Mouse (Mus musculus) subcutaneous adipose tissue, adult 2 months (tissue): ENCODE measurements around the gene Zfp512b. TPM values are rescaled to one million over a fixed set of nuclear protein-coding genes. Genes with fewer than 3 reads are reported as not detected.

Experiments used
- polyA plus RNA-seq: library from polyadenylated mRNA; depleted of rRNA; stranded (reverse); fragments of >200 nt; gene quantifications from 2 replicates; pipeline ENCODE4 v1.2.3, GENCODE M21; 2012; ENCODE audit warnings: low replicate concordance; rRNA removed

The Zfp512b gene
- polyA plus RNA-seq = 43.7 and 126 TPM in 2 replicates

GRCm38 (mm10) chr2:181592231-181593041, at the start of gene Zfp512b:
Zfp512b (minus strand) TSS chr2:181592803.

DNA sequence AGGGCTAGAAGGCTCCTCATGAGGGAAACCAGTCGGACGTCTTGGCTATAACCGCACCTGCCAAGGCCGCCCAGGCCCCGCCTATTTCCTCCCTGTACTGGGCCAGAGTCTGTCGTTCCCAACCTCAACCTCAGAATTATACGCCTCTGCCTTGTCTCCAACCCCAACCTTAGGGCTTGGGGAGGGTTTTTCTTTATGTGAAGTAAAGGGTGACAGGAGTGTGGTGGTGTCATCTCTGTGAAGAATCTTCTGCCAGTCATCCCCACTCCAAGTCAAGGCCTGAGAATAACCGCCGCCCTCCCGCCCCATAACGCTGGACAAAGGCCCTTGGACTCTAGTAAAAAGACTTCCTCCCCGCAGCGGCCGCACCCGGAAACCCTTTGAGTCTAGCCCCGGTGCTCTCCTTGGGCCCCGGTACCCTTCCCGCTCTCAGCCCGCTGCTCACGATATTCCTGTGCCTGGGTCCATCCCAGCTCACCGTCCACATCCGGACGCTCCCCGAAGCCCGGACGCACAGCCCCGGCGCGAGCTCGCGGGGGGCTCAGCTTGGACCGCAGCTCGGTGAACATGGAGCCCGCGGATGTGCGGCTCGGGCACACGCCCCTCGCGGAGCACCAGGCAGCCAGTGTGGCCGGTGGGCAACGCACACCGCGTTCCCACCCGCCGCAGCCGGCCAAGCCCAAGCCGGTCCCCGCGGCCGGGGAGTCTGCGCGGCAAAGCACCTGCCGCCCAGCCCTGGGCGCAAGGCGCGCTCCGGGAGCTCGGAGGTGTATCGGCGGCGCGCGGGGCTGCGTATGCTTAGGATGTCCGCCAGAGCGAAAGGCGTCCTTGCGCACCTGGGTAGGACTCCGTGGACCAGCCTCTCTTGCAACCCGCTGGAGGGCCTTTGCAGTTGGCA, 6.1 kb upstream of the Zfp512b start, which contains the start of gene Samd10:
Samd10 (minus strand) TSS at position 759 of the 898 bp plus-strand sequence.

DNA sequence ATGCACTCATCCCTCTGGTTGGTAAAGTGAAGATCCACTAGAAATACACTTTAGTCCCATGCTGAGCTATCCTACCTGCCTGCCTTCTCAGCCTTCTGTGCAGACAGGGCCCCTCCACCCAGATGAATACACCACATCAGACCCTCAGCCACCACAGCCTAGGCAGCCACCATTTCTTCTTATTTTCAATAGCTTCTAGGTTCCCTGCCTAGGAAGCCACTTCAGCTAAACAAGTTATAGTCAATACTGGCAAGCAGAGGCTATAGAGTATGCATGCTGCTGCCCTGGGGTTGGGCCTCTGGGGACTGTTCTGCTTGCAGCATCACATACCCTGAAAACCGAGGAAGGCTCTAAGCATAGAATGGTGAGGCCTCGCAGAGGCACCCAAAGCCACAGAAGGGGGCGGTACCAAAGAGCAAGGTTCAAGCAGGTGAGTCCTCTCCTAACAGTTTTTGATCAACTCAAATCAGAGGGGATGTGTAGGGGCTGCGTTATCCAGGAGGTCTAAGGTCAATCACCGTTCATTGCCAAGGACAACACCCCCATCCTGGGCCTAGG, 996 bp downstream of the Zfp512b start, which contains the start of gene Prpf6:
Prpf6 (plus strand) TSS at position 341 of the 558 bp plus-strand sequence.

DNA sequence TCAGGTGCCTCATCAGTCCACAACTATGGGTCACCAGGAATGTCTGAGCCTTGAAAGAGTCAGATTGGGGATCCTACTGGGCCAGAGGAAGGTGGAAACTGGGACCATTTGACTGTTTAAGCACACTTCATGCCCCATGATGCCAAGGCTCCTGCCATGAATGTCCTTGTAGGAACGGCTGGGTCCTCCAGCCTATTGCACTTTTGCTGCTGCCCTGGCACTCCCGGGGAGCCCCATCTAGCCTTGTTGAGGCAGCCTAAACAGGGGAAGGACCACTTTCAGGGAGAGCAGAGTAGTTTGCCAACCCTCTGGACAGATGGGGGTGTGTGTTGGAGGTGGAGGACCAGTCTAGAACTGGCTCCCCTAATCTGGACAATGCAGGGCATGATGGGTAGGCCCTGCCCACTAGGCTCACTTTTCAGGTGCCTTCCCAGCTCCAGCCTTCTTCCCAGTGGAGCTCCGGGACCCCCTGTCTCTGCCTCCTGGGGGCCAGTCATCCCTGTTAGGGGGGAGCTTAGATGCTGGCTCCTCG, 8.1 kb downstream of the Zfp512b start, which contains the start of gene Uckl1:
Uckl1 (minus strand) TSS at position 482 of the 532 bp plus-strand sequence.

Other genes with a start within 250 kb of the Zfp512b start
- 34.1 and 66.0 TPM in 2 replicates for gene Zgpat, start 227.9 kb downstream of the Zfp512b start, polyA plus RNA-seq
- gene Arfrp1, start 227.4 kb downstream of the Zfp512b start, polyA plus RNA-seq = 40.8 and 63.9 TPM in 2 replicates
- 42.7 and 88.5 TPM in 2 replicates for gene Lime1, start 212.7 kb downstream of the Zfp512b start, polyA plus RNA-seq
- 15.9 and 17.4 TPM in 2 replicates for gene Zbtb46, start 133.4 kb downstream of the Zfp512b start, polyA plus RNA-seq
- gene Abhd16b, start 99.6 kb downstream of the Zfp512b start, polyA plus RNA-seq = 0.09 TPM in 1 of 2 replicates, not detected in the other
- 66.8 and 68.3 TPM in 2 replicates for gene Tpd52l2, start 95.7 kb downstream of the Zfp512b start, polyA plus RNA-seq
- 84.6 and 85.6 TPM in 2 replicates for gene Dnajc5, start 72.3 kb downstream of the Zfp512b start, polyA plus RNA-seq
- gene Uckl1, start 7.9 kb downstream of the Zfp512b start, polyA plus RNA-seq = 127 and 167 TPM in 2 replicates
- 19.6 and 30.6 TPM in 2 replicates for gene Prpf6, start 935 bp downstream of the Zfp512b start, polyA plus RNA-seq
- 5.7 and 18.6 TPM in 2 replicates for gene Samd10, start 6.4 kb upstream of the Zfp512b start, polyA plus RNA-seq
- 0.18 TPM in 1 of 2 replicates, not detected in the other for gene Gm29797, start 64.2 kb upstream of the Zfp512b start, polyA plus RNA-seq
- 119 and 168 TPM in 2 replicates for gene Sox18, start 78.8 kb upstream of the Zfp512b start, polyA plus RNA-seq
- gene Tcea2, start 87.5 kb upstream of the Zfp512b start, polyA plus RNA-seq = 14.7 and 37.5 TPM in 2 replicates
- gene Rgs19, start 101.2 kb upstream of the Zfp512b start, polyA plus RNA-seq = 110 and 123 TPM in 2 replicates
- not detected in 2 replicates for gene Lkaaear1, start 105.6 kb upstream of the Zfp512b start, polyA plus RNA-seq
- gene Oprl1, start 122.2 kb upstream of the Zfp512b start, polyA plus RNA-seq = 0.21 and 0.55 TPM in 2 replicates
- gene Myt1, start 170.5 kb upstream of the Zfp512b start, polyA plus RNA-seq = not detected in 2 replicates
- gene Pcmtd2, start 245.1 kb upstream of the Zfp512b start, polyA plus RNA-seq = 27.4 and 35.0 TPM in 2 replicates